Mouse (Mus musculus): ENCODE measurements around the gene Ankrd9.

Gene Ankrd9

GRCm38 (mm10) chr12:110989409-110989808 is 10.6 kb upstream of the Ankrd9 start:
- no peak for DNase-seq

GRCm38 (mm10) chr12:110986536-110987425 is 7.9 kb upstream of the Ankrd9 start:
- DNase-seq: no peak

- no peak for DNase-seq
Observed at GRCm38 (mm10) chr12:110985141-110985540, 6.3 kb upstream of the Ankrd9 start.

- DNase-seq: no peak
Observed at GRCm38 (mm10) chr12:110984598-110984997, 5.8 kb upstream of the Ankrd9 start.

GRCm38 (mm10) chr12:110983714-110984113 is 4.9 kb upstream of the Ankrd9 start:
- no peak for DNase-seq

- DNase-seq: no peak
Observed at GRCm38 (mm10) chr12:110983083-110983482, 4.2 kb upstream of the Ankrd9 start.

- DNase-seq: no peak
Observed at GRCm38 (mm10) chr12:110981736-110982135, 2.9 kb upstream of the Ankrd9 start.

- no peak for DNase-seq
Observed at GRCm38 (mm10) chr12:110979808-110980207, 968 bp upstream of the Ankrd9 start.

GRCm38 (mm10) chr12:110977896-110978606 is 789 bp downstream of the Ankrd9 start:
- DNase-seq: peak; percentile 49 to 53

- DNase-seq: no peak
Observed at GRCm38 (mm10) chr12:110977345-110977733, 1.5 kb downstream of the Ankrd9 start.

GRCm38 (mm10) chr12:110976589-110977344 is 2.1 kb downstream of the Ankrd9 start:
- DNase-seq: no peak

- no peak for DNase-seq
Observed at GRCm38 (mm10) chr12:110975838-110976468, 2.9 kb downstream of the Ankrd9 start.

- no peak for DNase-seq
Observed at GRCm38 (mm10) chr12:110975385-110975784, 3.5 kb downstream of the Ankrd9 start.

GRCm38 (mm10) chr12:110974726-110975125 is 4.1 kb downstream of the Ankrd9 start:
- no peak for DNase-seq

- DNase-seq: no peak
Observed at GRCm38 (mm10) chr12:110974295-110974694, 4.5 kb downstream of the Ankrd9 start.

- DNase-seq: no peak
Observed at GRCm38 (mm10) chr12:110973829-110974228, 5.0 kb downstream of the Ankrd9 start.

GRCm38 (mm10) chr12:110971972-110972371 is 6.9 kb downstream of the Ankrd9 start:
- DNase-seq: no peak

GRCm38 (mm10) chr12:110970408-110970807 is 8.4 kb downstream of the Ankrd9 start:
- DNase-seq: no peak

- DNase-seq: no peak
Observed at GRCm38 (mm10) chr12:110967146-110967545, 11.7 kb downstream of the Ankrd9 start.

- DNase-seq: no peak
Observed at GRCm38 (mm10) chr12:110966079-110966478, 12.8 kb downstream of the Ankrd9 start.

GRCm38 (mm10) chr12:110965500-110965899 is 13.3 kb downstream of the Ankrd9 start:
- DNase-seq: no peak

GRCm38 (mm10) chr12:110961973-110962372 is 16.9 kb downstream of the Ankrd9 start:
- DNase-seq: no peak
